Mouse (Mus musculus): ENCODE data around the gene Itga9.

Gene Itga9

DNA sequence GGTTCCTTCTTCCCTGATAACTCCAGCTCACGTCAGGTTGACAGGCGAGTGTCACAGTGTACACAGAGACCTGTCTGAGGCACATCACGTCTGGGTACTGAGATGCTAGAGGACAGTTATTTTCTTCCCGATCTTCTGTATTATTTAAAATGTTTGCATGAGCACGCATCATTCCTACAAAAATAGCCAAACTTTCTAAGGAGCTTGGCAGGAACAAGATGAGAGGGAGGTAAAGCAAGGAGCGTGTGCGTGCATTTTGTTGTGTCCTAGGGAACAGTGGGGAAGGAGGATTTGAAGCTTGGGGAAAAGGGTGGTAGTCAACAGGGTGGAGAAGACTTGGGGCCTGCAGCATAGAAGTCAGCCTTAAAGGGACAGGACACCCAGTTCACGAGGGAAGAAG lies 342.6 kb downstream of the Itga9 start:
- DNase-seq (ENCODE audit: low spot score) = no peak

DNA sequence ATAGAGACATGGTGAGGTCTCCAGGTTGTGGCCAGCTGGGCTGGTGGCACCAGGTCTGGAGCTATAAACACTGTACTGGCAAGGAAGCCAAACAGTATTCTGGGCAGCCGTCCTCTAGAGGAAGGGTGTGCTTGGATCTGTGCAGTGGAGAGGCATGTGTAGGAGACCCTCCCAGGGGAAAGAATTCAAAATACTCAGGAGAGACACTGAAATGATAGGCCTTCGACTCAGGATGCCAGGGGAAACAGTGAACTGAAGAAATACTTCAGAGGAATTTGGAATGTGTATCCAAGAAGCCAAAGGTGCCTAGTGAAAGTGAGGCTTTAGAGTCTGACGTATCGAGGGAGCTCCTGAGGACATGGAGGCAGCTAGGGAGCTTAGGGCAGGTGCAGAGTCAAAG lies 343.2 kb downstream of the Itga9 start:
- DNase-seq (ENCODE audit: low spot score) = no peak

DNA sequence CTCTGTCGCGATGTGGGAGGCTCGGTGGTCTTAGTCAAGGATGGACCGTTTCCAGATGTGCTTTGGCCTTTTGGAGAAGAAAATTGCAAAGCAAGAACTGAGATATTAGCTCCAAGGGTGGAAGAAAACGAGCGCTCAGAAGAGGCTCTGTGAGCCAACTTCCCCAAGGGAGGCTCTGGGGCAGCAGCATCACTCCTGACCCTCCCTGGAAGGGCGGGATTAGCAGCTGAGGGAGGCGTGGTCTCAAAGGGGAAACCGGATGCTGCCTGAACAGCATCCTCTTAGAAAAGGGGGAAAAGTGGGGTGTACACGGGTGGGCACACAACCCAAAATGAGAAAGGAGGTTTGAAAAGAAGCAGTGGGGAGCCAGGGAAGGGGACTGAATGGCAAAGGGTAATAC lies 343.6 kb downstream of the Itga9 start:
- DNase-seq (ENCODE audit: low spot score) = no peak

All from adipocyte (in vitro differentiated cells).